Mouse (Mus musculus): ENCODE data around the gene Gm19668. TPM values are rescaled to one million over a fixed set of nuclear protein-coding genes. Genes with fewer than 3 reads are reported as not detected.

Gm19668 gene
- polyA plus RNA-seq (2012): not detected in 2 replicates

DNA sequence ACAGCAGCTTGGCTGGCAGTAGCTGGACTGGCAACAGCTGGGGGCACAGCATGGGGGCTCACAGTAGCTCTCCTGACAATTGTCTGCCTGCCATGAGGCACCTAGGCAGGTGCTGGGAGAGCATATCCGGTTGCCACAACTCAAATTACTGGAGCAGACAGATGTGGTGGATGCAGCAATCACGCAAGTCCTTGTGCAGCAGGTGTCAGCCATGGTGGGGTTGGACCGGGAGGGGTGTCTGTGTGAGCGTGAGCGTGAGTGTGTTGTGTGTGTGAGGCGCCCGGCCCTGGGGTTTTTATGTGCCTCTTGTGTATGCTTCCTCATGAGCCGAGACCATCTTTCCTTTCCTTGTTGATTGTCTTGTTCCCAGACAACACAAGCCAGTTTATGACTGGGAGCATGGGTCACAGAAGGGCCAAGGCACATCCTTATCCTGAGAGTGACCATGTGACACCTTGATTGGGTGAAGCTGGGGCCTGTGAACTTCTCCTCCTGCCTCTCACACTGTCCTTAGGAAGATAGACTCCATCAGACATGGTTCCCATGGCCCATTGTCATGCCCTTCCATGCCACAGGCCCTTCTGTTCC is at the start of gene Gm19668:
Gene Gm19668, minus strand, starts transcription at position 213 of the 588 bp plus-strand sequence.
- no peaks in the 10 kb centered on the region for H3K36me3 ChIP-seq (ENCODE audit: control insufficient read depth)
- H3K4me3 ChIP-seq (replicated peaks): no peak within 1 kb of the TSS
- no peaks in the 10 kb centered on the region for H3K4me1 ChIP-seq (ENCODE audit: control insufficient read depth)
- TF ChIP-seq GATA1 (IDR thresholded peaks at IDR 0.05; ENCODE audit: low read length) (no peak), TAL1 (IDR thresholded peaks at IDR 0.05; ENCODE audit: low read length) (no peak)
- no peaks in the 10 kb centered on the region for H3K27me3 ChIP-seq (ENCODE audit: control insufficient read depth)
- no peaks in the 10 kb centered on the region for H3K9me3 ChIP-seq (ENCODE audit: control insufficient read depth, low read length)

- H3K4me3 ChIP-seq (replicated peaks): no peak overlapping the region
- H3K4me1 ChIP-seq (ENCODE audit: control insufficient read depth): no peaks in the 10 kb centered on the region
- TF ChIP-seq GATA1 (IDR thresholded peaks at IDR 0.05; ENCODE audit: low read length) (no peak), TAL1 (IDR thresholded peaks at IDR 0.05; ENCODE audit: low read length) (no peak)
- no peaks in the 10 kb centered on the region for H3K36me3 ChIP-seq (ENCODE audit: control insufficient read depth)
- no peaks in the 10 kb centered on the region; the same call in 1 of the 2 replicates for H3K9me3 ChIP-seq (ENCODE audit: control insufficient read depth, low read length)
- no peaks in the 10 kb centered on the region for H3K27me3 ChIP-seq (ENCODE audit: control insufficient read depth)
These were observed 48.6 kb upstream of the Gm19668 start for GRCm38 (mm10) chr10:77847538-77847937.

- no peak overlapping the region for H3K4me3 ChIP-seq (replicated peaks)
- no peaks in the 10 kb centered on the region for H3K27me3 ChIP-seq (ENCODE audit: control insufficient read depth)
- TF ChIP-seq TAL1 (IDR thresholded peaks at IDR 0.05; ENCODE audit: low read length) (no peak), GATA1 (IDR thresholded peaks at IDR 0.05; ENCODE audit: low read length) (no peak)
- no peaks in the 10 kb centered on the region; the same call in 1 of the 2 replicates for H3K9me3 ChIP-seq (ENCODE audit: control insufficient read depth, low read length)
- no peaks in the 10 kb centered on the region for H3K36me3 ChIP-seq (ENCODE audit: control insufficient read depth)
- H3K4me1 ChIP-seq (ENCODE audit: control insufficient read depth): no peaks in the 10 kb centered on the region
These were observed 48.0 kb upstream of the Gm19668 start for GRCm38 (mm10) chr10:77846961-77847360.

DNA sequence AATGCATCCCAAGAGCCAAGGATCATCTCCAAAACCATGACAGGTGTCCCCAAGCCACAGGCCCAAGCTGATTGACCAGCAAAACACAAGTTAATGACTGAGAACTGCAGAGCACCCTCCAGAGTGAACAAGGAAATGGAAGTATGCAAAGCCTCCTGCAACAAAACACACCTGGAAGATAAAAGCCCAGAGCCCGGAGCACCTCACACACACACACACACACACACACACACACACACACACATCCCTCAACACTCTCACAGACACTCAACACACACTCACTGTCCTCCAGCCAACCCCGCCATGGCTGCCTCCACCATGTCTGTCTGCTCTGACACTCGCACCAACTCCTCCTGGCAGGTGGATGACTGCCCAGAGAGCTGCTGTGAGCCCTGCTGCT is 47.6 kb upstream of the Gm19668 start, which contains the start of gene Gm36176:
Gene Gm36176, plus strand, starts transcription at position 301 of the 400 bp plus-strand sequence.
- Histone ChIP-seq H3K27me3 (ENCODE audit: control insufficient read depth) (no peaks in the 10 kb centered on the region), H3K4me1 (ENCODE audit: control insufficient read depth) (no peaks in the 10 kb centered on the region), H3K36me3 (ENCODE audit: control insufficient read depth) (no peaks in the 10 kb centered on the region), H3K4me3 (replicated peaks) (no peak within 1 kb of the TSS), H3K9me3 (ENCODE audit: control insufficient read depth, low read length) (no peaks in the 10 kb centered on the region; the same call in 1 of the 2 replicates)
- TF ChIP-seq TAL1 (IDR thresholded peaks at IDR 0.05; ENCODE audit: low read length): no peak
- TF ChIP-seq GATA1 (IDR thresholded peaks at IDR 0.05; ENCODE audit: low read length): no peak

- Histone ChIP-seq H3K4me3 (replicated peaks) (no peak overlapping the region), H3K4me1 (ENCODE audit: control insufficient read depth) (no peaks in the 10 kb centered on the region), H3K27me3 (ENCODE audit: control insufficient read depth) (no peaks in the 10 kb centered on the region), H3K9me3 (ENCODE audit: control insufficient read depth, low read length) (peaks cover 2% of the 10 kb centered on the region; the same call in 1 of the 2 replicates), H3K36me3 (ENCODE audit: control insufficient read depth) (no peaks in the 10 kb centered on the region)
- TF ChIP-seq TAL1 (IDR thresholded peaks at IDR 0.05; ENCODE audit: low read length): no peak
- TF ChIP-seq GATA1 (IDR thresholded peaks at IDR 0.05; ENCODE audit: low read length): no peak
These were observed 40.1 kb upstream of the Gm19668 start for GRCm38 (mm10) chr10:77839006-77839405.

- H3K36me3 ChIP-seq (ENCODE audit: control insufficient read depth): no peaks in the 10 kb centered on the region
- H3K27me3 ChIP-seq (ENCODE audit: control insufficient read depth): no peaks in the 10 kb centered on the region
- no peak within 1 kb of the TSS for H3K4me3 ChIP-seq (replicated peaks)
- H3K4me1 ChIP-seq (ENCODE audit: control insufficient read depth): no peaks in the 10 kb centered on the region
- TF ChIP-seq TAL1 (IDR thresholded peaks at IDR 0.05; ENCODE audit: low read length) (no peak), GATA1 (IDR thresholded peaks at IDR 0.05; ENCODE audit: low read length) (no peak)
- no peaks in the 10 kb centered on the region for H3K9me3 ChIP-seq (ENCODE audit: control insufficient read depth, low read length)
These were observed 36.7 kb upstream of the Gm19668 start, which contains the start of gene Krtap10-10 for GRCm38 (mm10) chr10:77835647-77836046. Gene Krtap10-10, plus strand, starts transcription at chr10:77835947.

DNA sequence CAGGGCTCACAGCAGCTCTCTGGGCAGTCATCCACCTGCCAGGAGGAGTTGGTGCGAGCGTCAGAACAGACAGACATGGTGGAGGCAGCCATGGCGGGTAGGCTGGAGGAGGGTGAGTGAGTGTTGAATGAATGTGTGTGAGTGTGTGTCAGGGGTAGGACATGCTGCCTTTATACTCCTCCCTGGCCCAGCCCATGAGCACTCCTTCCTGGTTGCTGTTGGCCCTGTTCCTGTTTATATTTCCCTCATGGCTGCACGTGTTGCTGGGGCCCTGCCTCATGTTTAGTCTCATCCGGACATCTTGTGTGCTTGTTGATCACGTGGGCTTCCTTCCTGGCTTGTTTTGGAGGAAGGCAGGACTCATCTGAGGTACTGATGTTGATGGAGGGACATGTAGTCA is 28.0 kb upstream of the Gm19668 start, which contains the start of gene Krtap10-4:
Gene Krtap10-4, minus strand, starts transcription at position 145 of the 400 bp plus-strand sequence.
- Histone ChIP-seq H3K4me1 (ENCODE audit: control insufficient read depth) (no peaks in the 10 kb centered on the region), H3K9me3 (ENCODE audit: control insufficient read depth, low read length) (no peaks in the 10 kb centered on the region; the same call in 1 of the 2 replicates), H3K27me3 (ENCODE audit: control insufficient read depth) (no peaks in the 10 kb centered on the region), H3K36me3 (ENCODE audit: control insufficient read depth) (no peaks in the 10 kb centered on the region), H3K4me3 (replicated peaks) (no peak within 1 kb of the TSS)
- TF ChIP-seq GATA1 (IDR thresholded peaks at IDR 0.05; ENCODE audit: low read length): no peak
- no peak for TF ChIP-seq TAL1 (IDR thresholded peaks at IDR 0.05; ENCODE audit: low read length)

- Histone ChIP-seq H3K4me3 (replicated peaks) (no peak overlapping the region), H3K4me1 (ENCODE audit: control insufficient read depth) (no peaks in the 10 kb centered on the region), H3K27me3 (ENCODE audit: control insufficient read depth) (no peaks in the 10 kb centered on the region), H3K9me3 (ENCODE audit: control insufficient read depth, low read length) (no peaks in the 10 kb centered on the region; the same call in 1 of the 2 replicates), H3K36me3 (ENCODE audit: control insufficient read depth) (no peaks in the 10 kb centered on the region)
- no peak for TF ChIP-seq TAL1 (IDR thresholded peaks at IDR 0.05; ENCODE audit: low read length)
- no peak for TF ChIP-seq GATA1 (IDR thresholded peaks at IDR 0.05; ENCODE audit: low read length)
These were observed 20.3 kb upstream of the Gm19668 start for GRCm38 (mm10) chr10:77819203-77819602.

GRCm38 (mm10) chr10:77818523-77818922 is 19.6 kb upstream of the Gm19668 start:
- Histone ChIP-seq H3K9me3 (ENCODE audit: control insufficient read depth, low read length) (no peaks in the 10 kb centered on the region; the same call in 1 of the 2 replicates), H3K4me3 (replicated peaks) (no peak overlapping the region), H3K4me1 (ENCODE audit: control insufficient read depth) (no peaks in the 10 kb centered on the region), H3K36me3 (ENCODE audit: control insufficient read depth) (no peaks in the 10 kb centered on the region), H3K27me3 (ENCODE audit: control insufficient read depth) (no peaks in the 10 kb centered on the region)
- TF ChIP-seq GATA1 (IDR thresholded peaks at IDR 0.05; ENCODE audit: low read length) (no peak), TAL1 (IDR thresholded peaks at IDR 0.05; ENCODE audit: low read length) (no peak)

Data from erythroblast, embryonic 14.5 days (primary cell).